Mouse (Mus musculus): ENCODE data around the gene Pdk1.

DNA sequence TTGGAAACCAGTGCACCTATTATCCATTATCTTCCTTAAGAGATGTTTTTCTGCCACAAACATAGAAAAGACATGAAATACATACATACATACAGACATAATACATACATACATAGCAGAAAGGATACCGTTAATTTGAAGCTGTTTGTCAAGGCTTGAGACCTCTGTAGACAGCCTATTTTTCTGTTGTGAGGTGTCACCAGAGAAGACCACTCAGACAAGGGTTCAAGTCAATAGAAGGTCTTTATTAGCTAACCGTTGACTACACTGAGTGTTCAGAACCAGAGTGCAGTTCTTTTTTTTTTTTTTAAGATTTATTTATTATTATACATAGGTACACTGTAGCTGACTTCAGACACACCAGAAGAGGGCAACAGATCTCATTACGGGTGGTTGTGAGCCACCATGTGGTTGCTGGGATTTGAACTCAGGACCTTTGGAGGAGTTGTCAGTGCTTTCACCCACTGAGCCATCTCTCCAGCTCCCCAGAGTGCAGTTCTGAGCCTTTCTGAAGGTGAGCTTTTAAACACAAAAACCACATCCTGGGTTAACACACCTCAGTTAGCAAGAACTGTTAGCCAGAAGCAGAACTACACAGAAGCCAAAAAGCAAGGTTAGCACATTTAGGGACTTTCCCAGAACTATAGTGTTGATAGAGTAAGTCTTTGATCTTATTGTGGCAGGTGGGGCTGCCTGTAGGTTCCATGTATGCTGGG, 68.1 kb downstream of the Pdk1 start:
- TF ChIP-seq CTCF (IDR thresholded peaks at IDR 0.05; ENCODE audit: borderline replicate concordance, extremely low read depth, insufficient read depth, insufficient read length) (no peak), POLR2A (IDR thresholded peaks at IDR 0.05; ENCODE audit: borderline replicate concordance, extremely low read depth, insufficient read depth, insufficient read length, poor library complexity, severe bottlenecking) (no peak)
